Mouse (Mus musculus): ENCODE data around the gene Gm9903. TPM values are rescaled to one million over a fixed set of nuclear protein-coding genes. Genes with fewer than 3 reads are reported as not detected.

The Gm9903 gene
- total RNA-seq (2023) = 0.77 to 1.5 TPM (median 1.3 TPM) in 4 replicates

DNA sequence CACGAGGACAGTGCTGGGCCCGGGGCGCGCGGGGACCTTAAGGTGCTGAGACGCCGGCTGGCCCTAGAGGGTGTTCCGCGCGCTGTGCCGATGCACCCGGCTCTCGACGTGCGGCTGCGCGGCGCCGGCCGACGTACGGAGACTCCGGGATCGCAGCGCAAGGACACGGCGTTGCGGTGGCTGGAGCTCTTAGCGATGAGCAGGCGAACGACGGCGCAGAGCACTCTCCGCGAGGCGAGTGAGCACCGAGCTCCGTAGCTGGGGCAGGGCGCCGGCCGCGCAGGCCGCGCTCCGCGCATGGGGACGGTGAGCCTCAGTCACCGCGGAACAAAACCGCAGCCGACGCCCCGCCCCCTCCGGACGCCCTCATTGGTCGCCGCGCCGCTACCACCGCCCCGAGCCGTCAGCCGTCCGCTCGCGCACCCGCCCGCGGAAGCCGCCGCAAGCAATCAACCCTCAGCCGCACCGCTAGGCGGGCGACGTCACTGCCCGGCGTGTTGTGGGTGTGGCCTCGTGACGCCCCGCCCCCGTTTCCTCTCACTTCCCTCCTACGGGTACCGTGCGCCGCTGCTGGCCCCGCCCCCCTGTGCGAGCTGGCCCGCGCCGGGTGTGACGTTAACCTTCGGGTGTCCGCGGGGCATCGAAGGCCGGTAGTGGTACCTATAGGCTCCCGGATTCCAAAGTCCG is at the start of gene Gm9903, which contains the start of gene Fam53a:
Gene Gm9903 (plus strand): TSS at position 625 of the 687 bp plus-strand sequence.
Gene Fam53a (minus strand): TSS at position 335 of the 687 bp plus-strand sequence.

DNA sequence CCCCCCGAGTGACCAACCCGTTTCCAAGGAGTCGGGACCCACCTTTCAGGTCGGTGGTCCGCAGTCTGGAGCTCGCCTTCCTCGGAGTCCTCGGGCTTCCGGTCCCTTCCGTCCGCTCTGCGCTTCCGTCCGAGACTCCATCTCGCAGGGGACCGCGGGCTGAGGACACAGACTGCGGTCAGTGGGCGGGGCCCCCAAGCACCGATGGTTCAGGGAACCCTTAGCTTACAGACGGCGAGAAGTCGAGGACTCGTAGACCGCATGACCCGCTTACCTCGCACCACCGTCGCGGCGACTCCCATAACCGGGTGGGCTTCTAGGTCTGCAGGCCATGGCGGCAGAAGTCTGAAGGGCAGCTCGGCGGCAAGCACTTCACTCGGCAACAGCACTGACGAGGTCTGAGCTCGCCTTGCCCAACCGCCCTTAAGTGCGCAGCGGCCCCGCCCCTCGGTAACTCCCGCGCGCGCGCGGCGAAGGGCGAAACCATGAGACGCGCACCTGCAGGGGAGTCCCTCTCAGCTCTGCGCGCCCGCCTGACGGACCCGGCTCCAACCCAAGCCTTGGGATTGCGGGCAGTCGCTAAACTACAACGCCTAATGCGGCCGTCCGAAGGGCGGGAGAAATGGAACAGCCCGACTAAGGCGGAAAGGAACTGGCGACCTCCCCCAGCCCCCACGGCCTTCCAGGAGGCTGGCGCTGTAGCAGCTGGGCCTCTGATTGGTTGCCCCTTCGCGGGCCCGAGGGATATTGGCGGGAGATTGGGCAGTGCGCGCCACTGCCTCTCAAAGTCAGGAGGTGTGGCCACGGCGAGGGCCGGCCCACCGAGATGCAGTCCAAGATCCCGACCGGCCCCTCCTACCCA is 22.4 kb downstream of the Gm9903 start, which contains the start of gene Slbp:
Gene Slbp (minus strand): TSS at position 654 of the 862 bp plus-strand sequence.

GRCm38 (mm10) chr5:33657787-33658663 is 28.3 kb downstream of the Gm9903 start, which contains the start of the genes Tacc3 and Tmem129:
Gene Tacc3 (plus strand): TSS chr5:33658128.
Gene Tmem129 (minus strand): TSS chr5:33658416.

Other genes starting within 250 kb of the Gm9903 start
- not detected in 4 replicates for gene Nkx1-1, start 195.9 kb upstream of the Gm9903 start, total RNA-seq (2023)
- gene Fam53a, start 290 bp upstream of the Gm9903 start, total RNA-seq (2023) = 28.3 to 32.3 TPM (median 28.9 TPM) in 4 replicates
- gene Slbp, start 22.6 kb downstream of the Gm9903 start, total RNA-seq (2023) = 93.2 to 102 TPM (median 97.6 TPM) in 4 replicates
- gene Tacc3, start 28.2 kb downstream of the Gm9903 start, total RNA-seq (2023) = 12.5 to 15.7 TPM (median 13.9 TPM) in 4 replicates
- 8.3 to 11.5 TPM (median 8.7 TPM) in 4 replicates for gene Tmem129, start 28.5 kb downstream of the Gm9903 start, total RNA-seq (2023)
- 0.23 to 0.30 TPM (median 0.25 TPM) in 3 of 4 replicates, not detected in the other for gene Fgfr3, start 91.7 kb downstream of the Gm9903 start, total RNA-seq (2023)
- 67.5 to 83.8 TPM (median 74.9 TPM) in 4 replicates for gene Letm1, start 152.9 kb downstream of the Gm9903 start, total RNA-seq (2023)
- 31.3 to 42.1 TPM (median 36.9 TPM) in 4 replicates for gene Nsd2, start 190.8 kb downstream of the Gm9903 start, total RNA-seq (2023)